Mouse (Mus musculus): ENCODE results near the gene Rnase2a.

- TF ChIP-seq HCFC1 (IDR thresholded peaks at IDR 0.05; ENCODE audit: borderline replicate concordance, insufficient read depth, low read length) (no peak), ZC3H11A (IDR thresholded peaks at IDR 0.05; ENCODE audit: borderline replicate concordance, low read depth, low read length) (no peak), CHD2 (IDR thresholded peaks at IDR 0.05; ENCODE audit: low read depth, low read length) (no peak), ZNF384 (IDR thresholded peaks at IDR 0.05; ENCODE audit: low read depth, low read length) (no peak), MAFK (IDR thresholded peaks at IDR 0.05; ENCODE audit: insufficient read depth, low read depth, low read length) (no peak)
Observed at GRCm38 (mm10) chr14:51247736-51248135, 8.2 kb downstream of the Rnase2a start.
